Mouse (Mus musculus) ovary, adult 18-20 months (tissue): ENCODE results near the gene Serpina1f.
"Not testable (repeated sequence)": the region's sequence is repeated elsewhere in the genome, so short reads cannot be mapped to it uniquely, and the experiment has no call there.

Experiments used
- DNase-seq: peaks from one replicate; pipeline ENCODE4 v3.0.0; 2022; ENCODE audit warnings: low spot score, mixed read lengths

The Serpina1f gene

GRCm38 (mm10) chr12:103695429-103695828 lies at the start of gene Serpina1f:
Serpina1f (minus strand) TSS chr12:103695529.
- no peak for DNase-seq

GRCm38 (mm10) chr12:103737791-103738580 lies 42.7 kb upstream of the Serpina1f start:
- not testable (repeated sequence) for DNase-seq

GRCm38 (mm10) chr12:103735566-103735965 lies 40.2 kb upstream of the Serpina1f start:
- DNase-seq, result not testable (repeated sequence)

- DNase-seq, result not testable (repeated sequence)
Observed at GRCm38 (mm10) chr12:103735101-103735500, 39.8 kb upstream of the Serpina1f start.

GRCm38 (mm10) chr12:103711537-103711936 lies 16.2 kb upstream of the Serpina1f start:
- DNase-seq, result no peak

- DNase-seq, result no peak
Observed at GRCm38 (mm10) chr12:103710405-103710804, 15.1 kb upstream of the Serpina1f start.

GRCm38 (mm10) chr12:103706113-103706512 lies 10.8 kb upstream of the Serpina1f start:
- DNase-seq, result no peak

GRCm38 (mm10) chr12:103705547-103705946 lies 10.2 kb upstream of the Serpina1f start:
- DNase-seq, result no peak

GRCm38 (mm10) chr12:103700144-103700750 lies 4.9 kb upstream of the Serpina1f start:
- DNase-seq, result no peak

GRCm38 (mm10) chr12:103688221-103688814 lies 7.0 kb downstream of the Serpina1f start:
- DNase-seq, result peak; percentile 49

GRCm38 (mm10) chr12:103687021-103687420 lies 8.3 kb downstream of the Serpina1f start:
- no peak for DNase-seq

- no peak for DNase-seq
Observed at GRCm38 (mm10) chr12:103686050-103686449, 9.3 kb downstream of the Serpina1f start.

- DNase-seq, result no peak
Observed at GRCm38 (mm10) chr12:103685386-103685785, 9.9 kb downstream of the Serpina1f start.

GRCm38 (mm10) chr12:103683775-103684174 lies 11.6 kb downstream of the Serpina1f start:
- no peak for DNase-seq

GRCm38 (mm10) chr12:103681739-103682138 lies 13.6 kb downstream of the Serpina1f start:
- DNase-seq, result no peak

GRCm38 (mm10) chr12:103681169-103681568 lies 14.2 kb downstream of the Serpina1f start:
- no peak for DNase-seq

- not testable (repeated sequence) for DNase-seq
Observed at GRCm38 (mm10) chr12:103679853-103680252, 15.5 kb downstream of the Serpina1f start.

- DNase-seq, result no peak
Observed at GRCm38 (mm10) chr12:103676039-103676438, 19.3 kb downstream of the Serpina1f start, which contains the start of gene Serpina16. Serpina16 (minus strand) TSS chr12:103676139.

- peak; percentile 25 for DNase-seq
Observed at GRCm38 (mm10) chr12:103673179-103673578, 22.1 kb downstream of the Serpina1f start.

GRCm38 (mm10) chr12:103671483-103671882 lies 23.8 kb downstream of the Serpina1f start:
- no peak for DNase-seq

GRCm38 (mm10) chr12:103670964-103671363 lies 24.4 kb downstream of the Serpina1f start:
- no peak for DNase-seq

- DNase-seq, result peak; percentile 31
Observed at GRCm38 (mm10) chr12:103670344-103670743, 25.0 kb downstream of the Serpina1f start.

GRCm38 (mm10) chr12:103665286-103665685 lies 30.0 kb downstream of the Serpina1f start:
- DNase-seq, result no peak
